Mouse (Mus musculus): ENCODE data around the gene Zfp423. TPM values are rescaled to one million over a fixed set of nuclear protein-coding genes. Genes with fewer than 3 reads are reported as not detected.

Gene Zfp423
- total and polyA plus RNA-seq, 3 experiments: not detected

DNA sequence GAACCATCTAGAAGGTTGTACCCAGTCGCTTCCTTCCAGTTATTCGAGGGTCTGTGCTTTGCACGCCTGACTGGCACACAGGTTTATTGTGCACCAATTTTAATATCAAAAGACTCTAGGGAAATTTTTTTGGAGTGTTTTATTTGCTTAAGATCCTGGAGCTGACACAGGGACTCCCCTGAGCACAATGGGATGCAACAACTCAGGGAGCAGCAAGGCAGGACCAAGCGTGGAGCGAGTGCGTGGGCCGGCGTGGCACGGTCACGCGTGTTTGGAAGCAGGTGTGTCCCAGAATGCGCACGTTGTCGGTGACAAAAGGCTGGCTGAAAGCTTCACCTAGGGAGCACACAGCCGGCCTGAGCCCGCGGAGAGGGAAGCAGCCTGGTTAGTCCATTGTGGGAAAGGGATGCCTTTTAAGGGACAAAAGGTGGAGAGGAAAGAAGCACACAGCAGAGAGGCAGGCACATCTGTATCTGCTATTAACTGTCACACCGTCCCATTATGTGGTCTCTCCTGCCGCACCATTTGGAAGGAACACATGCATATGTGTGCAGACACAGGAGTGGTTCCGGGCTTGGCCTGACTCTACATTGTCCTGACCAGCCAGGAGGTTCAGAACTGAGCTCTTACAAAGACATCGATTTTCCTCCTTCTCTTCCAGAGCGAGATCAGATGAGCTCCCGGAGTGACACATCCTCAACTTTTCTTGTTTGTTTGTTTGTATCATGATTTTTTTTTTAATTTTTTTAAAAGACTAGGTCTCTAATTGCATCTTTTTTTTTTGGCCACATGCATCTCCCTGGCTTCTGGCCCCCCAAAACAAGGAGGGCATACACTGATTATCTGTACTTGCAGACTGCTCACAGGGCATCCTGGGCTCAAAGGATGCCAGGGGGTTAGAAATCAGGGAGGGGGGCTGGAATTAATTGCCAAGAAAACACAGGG is 126.7 kb downstream of the Zfp423 start:
- no peak for TF ChIP-seq HCFC1 (IDR thresholded peaks at IDR 0.05; ENCODE audit: low read depth, low read length)
- TF ChIP-seq ETS1 (IDR thresholded peaks at IDR 0.05; ENCODE audit: low read depth, low read length): no peak
- TF ChIP-seq UBTF (IDR thresholded peaks at IDR 0.05; ENCODE audit: borderline replicate concordance, insufficient read depth, low read depth, low read length): no peak
- no peak for TF ChIP-seq BHLHE40 (IDR thresholded peaks at IDR 0.05; ENCODE audit: borderline replicate concordance, low read depth, low read length)
- TF ChIP-seq RAD21 (IDR thresholded peaks at IDR 0.05; ENCODE audit: low read depth, low read length): no peak
- TF ChIP-seq NRF1 (IDR thresholded peaks at IDR 0.05; ENCODE audit: insufficient read depth, low read depth, low read length, poor library complexity, severe bottlenecking): no peak
- no peak for TF ChIP-seq MAFK (IDR thresholded peaks at IDR 0.05; ENCODE audit: borderline replicate concordance, low read depth, low read length)
- no peak for TF ChIP-seq NELFE (IDR thresholded peaks at IDR 0.05; ENCODE audit: low read depth, low read length)
- no peak for TF ChIP-seq ZC3H11A (IDR thresholded peaks at IDR 0.05; ENCODE audit: low read depth, low read length)
- H3K36me3 ChIP-seq (ENCODE audit: control insufficient read depth in 1 of 2, insufficient read depth in 2 of 2, low read length in 2 of 2): no peaks in the 10 kb centered on the region
- no peak for DNase-seq (ENCODE audit: low read depth, low spot score)
- no peak overlapping the region for H3K27ac ChIP-seq (ENCODE audit: control insufficient read depth, low read depth, low read length)
- no peak overlapping the region for H3K9ac ChIP-seq (ENCODE audit: control insufficient read depth, low read depth, low read length, poor library complexity, severe bottlenecking)
- H3K9me3 ChIP-seq (replicated peaks; ENCODE audit: insufficient read depth, low read length): no peaks in the 10 kb centered on the region
- H3K79me2 ChIP-seq (ENCODE audit: control insufficient read depth, insufficient read depth, low read length, poor library complexity): no peaks in the 10 kb centered on the region
- H3K4me1 ChIP-seq (ENCODE audit: control insufficient read depth in 1 of 2, insufficient read depth in 2 of 2, low read length in 2 of 2): no peaks in the 10 kb centered on the region
- no peaks in the 10 kb centered on the region for H3K27me3 ChIP-seq (ENCODE audit: control insufficient read depth in 1 of 2, insufficient read depth in 2 of 2, low read length in 2 of 2)
- no peak overlapping the region for H3K4me3 ChIP-seq (ENCODE audit: control insufficient read depth in 1 of 2, insufficient read depth in 1 of 2, low read depth in 2 of 2, low read length in 2 of 2)

DNA sequence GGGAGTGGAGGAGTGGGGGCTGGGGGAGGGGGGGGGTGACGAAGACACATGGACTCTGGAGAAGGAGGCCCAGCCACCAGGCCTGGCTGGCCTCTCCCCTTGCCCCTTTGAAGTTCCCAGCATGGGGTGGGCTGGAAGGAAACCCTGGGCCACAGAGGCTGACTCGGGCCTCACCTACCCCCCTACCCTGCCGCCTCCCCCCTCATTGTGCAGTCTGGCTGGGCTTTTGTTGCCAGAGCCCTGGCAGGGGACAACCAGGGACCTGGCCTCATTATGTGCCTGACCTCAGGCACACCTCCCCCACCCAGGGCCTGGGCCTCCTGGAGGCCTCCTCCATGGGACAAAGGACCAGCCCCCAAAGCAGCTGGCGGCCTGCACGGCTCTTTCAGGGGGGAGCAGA is 127.8 kb downstream of the Zfp423 start:
- H3K36me3 ChIP-seq (ENCODE audit: control insufficient read depth in 1 of 2, insufficient read depth in 2 of 2, low read length in 2 of 2): no peaks in the 10 kb centered on the region
- no peak overlapping the region for H3K4me3 ChIP-seq (ENCODE audit: control insufficient read depth in 1 of 2, insufficient read depth in 1 of 2, low read depth in 2 of 2, low read length in 2 of 2)
- H3K9ac ChIP-seq (ENCODE audit: control insufficient read depth, low read depth, low read length, poor library complexity, severe bottlenecking): no peak overlapping the region
- no peaks in the 10 kb centered on the region for H3K9me3 ChIP-seq (replicated peaks; ENCODE audit: insufficient read depth, low read length)
- no peaks in the 10 kb centered on the region for H3K4me1 ChIP-seq (ENCODE audit: control insufficient read depth in 1 of 2, insufficient read depth in 2 of 2, low read length in 2 of 2)
- no peaks in the 10 kb centered on the region for H3K27me3 ChIP-seq (ENCODE audit: control insufficient read depth in 1 of 2, insufficient read depth in 2 of 2, low read length in 2 of 2)
- H3K79me2 ChIP-seq (ENCODE audit: control insufficient read depth, insufficient read depth, low read length, poor library complexity): no peaks in the 10 kb centered on the region
- DNase-seq (ENCODE audit: low read depth, low spot score): no peak
- H3K27ac ChIP-seq (ENCODE audit: control insufficient read depth, low read depth, low read length): no peak overlapping the region
- TF ChIP-seq MYC (IDR thresholded peaks at IDR 0.05; ENCODE audit: low read depth, low read length): no peak
- no peak for TF ChIP-seq TCF12 (IDR thresholded peaks at IDR 0.05; ENCODE audit: low read depth, low read length)
- no peak for TF ChIP-seq KAT2A (conservative IDR thresholded peaks at IDR 0.05; ENCODE audit: low read depth, low read length)
- no peak for TF ChIP-seq MAZ (IDR thresholded peaks at IDR 0.05; ENCODE audit: low read depth, low read length)
- TF ChIP-seq HCFC1 (IDR thresholded peaks at IDR 0.05; ENCODE audit: low read depth, low read length): no peak
- TF ChIP-seq TBP (IDR thresholded peaks at IDR 0.05; ENCODE audit: low read depth, low read length): no peak
- TF ChIP-seq CTCF (IDR thresholded peaks at IDR 0.05 in 2 of 3, conservative IDR thresholded peaks at IDR 0.05 in 1 of 3; ENCODE audit: control insufficient read depth in 1 of 3, insufficient read depth in 1 of 3, low read depth in 2 of 3, low read length in 3 of 3, poor library complexity in 1 of 3, severe bottlenecking in 1 of 3): no peak
- no peak for TF ChIP-seq USF1 (IDR thresholded peaks at IDR 0.05; ENCODE audit: low read depth, low read length)
